Mouse (Mus musculus) small intestine, adult 2 months (tissue): Measurements from ENCODE around the gene Cebpe.

Experiments used
- CTCF ChIP-seq: fragments of 200-500 bp; IDR thresholded peaks from 2 replicates; pipeline ENCODE4 v1.5.1; 2012; ENCODE audit warnings: low read depth, mild to moderate bottlenecking, control low read depth, inconsistent platforms, low read length, moderate library complexity, mixed read lengths; ENCODE audit not compliant: insufficient replicate concordance, insufficient read length; ENCODE audit errors: extremely low read depth
- POLR2A ChIP-seq: fragments of 200-500 bp; IDR thresholded peaks from 2 replicates; pipeline ENCODE4 v1.6.1; 2012; ENCODE audit warnings: low read depth, mild to moderate bottlenecking, control low read depth, inconsistent platforms, low read length, moderate library complexity

DNA sequence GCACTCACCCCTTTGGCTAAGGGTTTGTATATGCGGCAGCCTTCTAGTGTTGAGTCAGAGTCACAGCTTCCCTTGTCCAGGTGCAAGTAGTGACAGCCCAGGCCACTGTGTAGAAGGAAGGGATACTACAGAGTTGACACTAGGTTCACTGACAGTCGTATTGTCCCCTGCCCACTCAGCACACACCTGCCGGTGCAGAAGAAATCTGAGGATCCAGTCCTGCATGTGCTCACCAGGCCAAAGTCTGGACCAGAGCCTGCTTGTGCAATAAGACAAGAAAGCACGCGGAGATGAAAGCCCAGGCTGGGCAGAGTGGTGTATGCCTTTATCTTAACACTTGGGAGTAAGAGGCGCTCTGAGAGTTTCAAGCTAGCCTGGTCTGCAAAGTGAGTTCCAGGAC is 16.9 kb downstream of the Cebpe start:
- TF ChIP-seq POLR2A (no peak), CTCF (no peak)
